Mouse (Mus musculus) neural tube, embryonic 15.5 days (tissue): ENCODE data around the gene Sox11. TPM values are rescaled to one million over a fixed set of nuclear protein-coding genes. Genes with fewer than 3 reads are reported as not detected.
A peak's percentile ranks its signal among the peaks of the same experiment; 100 is the strongest.

ENCODE experiments used
- ATAC-seq: fragments of 200-750 bp; cut with Nextera tagmentation; 2 replicates; pipeline ENCODE4 v1.8.0; 2017; ENCODE audit warnings: mild to moderate bottlenecking, moderate TSS enrichment, moderate library complexity; ENCODE audit not compliant: low FRiP score
- H3K27ac ChIP-seq: fragments of 300-500 bp; sonication (generic); replicated peaks from 2 replicates; pipeline ENCODE4 v1.5.1; 2015; ENCODE audit warnings: mild to moderate bottlenecking, inconsistent platforms
- H3K27me3 ChIP-seq: fragments of 300-500 bp; sonication (generic); replicated peaks from 2 replicates; pipeline ENCODE4 v1.6.1; 2015; ENCODE audit warnings: inconsistent platforms
- H3K36me3 ChIP-seq: fragments of 300-500 bp; sonication (generic); 2 replicates; pipeline ENCODE4 v1.6.1; 2015; ENCODE audit warnings: inconsistent platforms
- H3K4me1 ChIP-seq: fragments of 300-500 bp; sonication (generic); 2 replicates; pipeline ENCODE4 v1.6.1; 2015; ENCODE audit warnings: inconsistent platforms
- H3K4me2 ChIP-seq: fragments of 300-500 bp; sonication (generic); 2 replicates; pipeline ENCODE4 v1.6.1; 2015; ENCODE audit warnings: inconsistent platforms, mild to moderate bottlenecking, moderate library complexity
- H3K4me3 ChIP-seq: fragments of 300-500 bp; sonication (generic); replicated peaks from 2 replicates; pipeline ENCODE4 v1.5.1; 2015; ENCODE audit warnings: mild to moderate bottlenecking, inconsistent platforms
- H3K9ac ChIP-seq: fragments of 300-500 bp; sonication (generic); replicated peaks from 2 replicates; pipeline ENCODE4 v1.6.1; 2015; ENCODE audit warnings: mild to moderate bottlenecking, inconsistent platforms
- H3K9me3 ChIP-seq: fragments of 300-500 bp; sonication (generic); replicated peaks from 2 replicates; pipeline ENCODE4 v1.6.1; 2016; ENCODE audit warnings: inconsistent platforms
- WGBS: fragments of 180-500 bp; shearing (Covaris S2); methylation state at CpG from one replicate; pipeline ENCODE4 v1.1.7; 2015; ENCODE audit warnings: mixed read lengths; 5-methylcytosine and 5-hydroxymethylcytosine counted together
- polyA plus RNA-seq: library from polyadenylated mRNA; unstranded; fragments of >200 nt; fragmentation: Nextera tagmentation; extraction: Ambion mirVana; gene quantifications from 2 replicates; pipeline ENCODE4 v1.2.1, GENCODE M21; 2015

Gene Sox11
- 156 and 197 TPM in 2 replicates for polyA plus RNA-seq

GRCm38 (mm10) chr12:27341871-27342690 is at the start of gene Sox11:
Sox11 (minus strand) TSS chr12:27342574.
- peak; percentile 21 for ATAC-seq
- Histone ChIP-seq H3K9me3 (no peaks in the 10 kb centered on the region), H3K27me3 (no peaks in the 10 kb centered on the region), H3K4me2 (peak within 1 kb of the TSS; percentile 70), H3K27ac (peak within 1 kb of the TSS; percentile 99), H3K36me3 (no peaks in the 10 kb centered on the region), H3K9ac (peak within 1 kb of the TSS; percentile 94), H3K4me3 (peak within 1 kb of the TSS; percentile 96), H3K4me1 (peaks cover 5% of the 10 kb centered on the region)
- under 1% methylated on average over 91 of the region's 95 CpGs for WGBS

- no peak overlapping the region for H3K9ac ChIP-seq
- no peak for ATAC-seq
- WGBS: 24% methylated on average over 7 of the region's 7 CpGs
Measured at GRCm38 (mm10) chr12:27391652-27392305, 49.4 kb upstream of the Sox11 start.

GRCm38 (mm10) chr12:27390439-27390838 is 48.1 kb upstream of the Sox11 start:
- no peak for ATAC-seq
- H3K4me1 ChIP-seq: no peaks in the 10 kb centered on the region
- no peak overlapping the region for H3K9ac ChIP-seq
- no peak overlapping the region for H3K27ac ChIP-seq
- H3K4me2 ChIP-seq: no peak overlapping the region
- WGBS: 62% methylated on average over 3 of the region's 3 CpGs
- H3K27me3 ChIP-seq: no peaks in the 10 kb centered on the region
- H3K4me3 ChIP-seq: no peak overlapping the region
- H3K36me3 ChIP-seq: no peaks in the 10 kb centered on the region
- no peaks in the 10 kb centered on the region for H3K9me3 ChIP-seq

More at GRCm38 (mm10) chr12:27391652-27392305, 49.4 kb upstream of the Sox11 start:
- no peaks in the 10 kb centered on the region for H3K9me3 ChIP-seq
- H3K4me1 ChIP-seq: no peaks in the 10 kb centered on the region
- H3K36me3 ChIP-seq: no peaks in the 10 kb centered on the region
- no peak overlapping the region for H3K4me2 ChIP-seq
- no peaks in the 10 kb centered on the region for H3K27me3 ChIP-seq
- H3K4me3 ChIP-seq: no peak overlapping the region
- H3K27ac ChIP-seq: no peak overlapping the region

GRCm38 (mm10) chr12:27389429-27389828 is 47.1 kb upstream of the Sox11 start:
- H3K9ac ChIP-seq: no peak overlapping the region
- H3K36me3 ChIP-seq: no peaks in the 10 kb centered on the region
- no peaks in the 10 kb centered on the region for H3K4me1 ChIP-seq
- no peak overlapping the region for H3K4me2 ChIP-seq
- H3K9me3 ChIP-seq: no peaks in the 10 kb centered on the region
- H3K27ac ChIP-seq: no peak overlapping the region
- no peak overlapping the region for H3K4me3 ChIP-seq
- ATAC-seq: no peak
- no peaks in the 10 kb centered on the region for H3K27me3 ChIP-seq

GRCm38 (mm10) chr12:27372505-27372904 is 30.1 kb upstream of the Sox11 start:
- no peak overlapping the region for H3K27ac ChIP-seq
- WGBS: 82% methylated on average over 3 of the region's 3 CpGs
- no peaks in the 10 kb centered on the region for H3K9me3 ChIP-seq
- H3K4me2 ChIP-seq: no peak overlapping the region
- no peaks in the 10 kb centered on the region for H3K27me3 ChIP-seq
- no peak overlapping the region for H3K4me3 ChIP-seq
- no peaks in the 10 kb centered on the region for H3K36me3 ChIP-seq
- ATAC-seq: no peak
- no peak overlapping the region for H3K9ac ChIP-seq
- H3K4me1 ChIP-seq: no peaks in the 10 kb centered on the region

GRCm38 (mm10) chr12:27370756-27371155 is 28.4 kb upstream of the Sox11 start:
- Histone ChIP-seq H3K9ac (no peak overlapping the region), H3K4me1 (no peaks in the 10 kb centered on the region), H3K4me3 (no peak overlapping the region), H3K9me3 (no peaks in the 10 kb centered on the region), H3K36me3 (no peaks in the 10 kb centered on the region), H3K27ac (no peak overlapping the region), H3K4me2 (no peak overlapping the region), H3K27me3 (no peaks in the 10 kb centered on the region)
- 73% methylated on average over 2 of the region's 2 CpGs for WGBS
- ATAC-seq: no peak

- H3K27ac ChIP-seq: no peak overlapping the region
- H3K36me3 ChIP-seq: no peaks in the 10 kb centered on the region
- H3K4me1 ChIP-seq: peaks cover 13% of the 10 kb centered on the region; the same call in 1 of the 2 replicates
- H3K27me3 ChIP-seq: no peaks in the 10 kb centered on the region
- H3K4me2 ChIP-seq: no peak overlapping the region
- no peak overlapping the region for H3K4me3 ChIP-seq
- no peak for ATAC-seq
- H3K9ac ChIP-seq: no peak overlapping the region
- WGBS: 90% methylated on average over 2 of the region's 2 CpGs
- no peaks in the 10 kb centered on the region for H3K9me3 ChIP-seq
Measured at GRCm38 (mm10) chr12:27367476-27367875, 25.1 kb upstream of the Sox11 start.

- no peaks in the 10 kb centered on the region for H3K27me3 ChIP-seq
- peak overlapping the region; percentile 48 for H3K4me2 ChIP-seq
- H3K27ac ChIP-seq: peak overlapping the region; percentile 58
- H3K4me3 ChIP-seq: peak overlapping the region; percentile 9; the same call in 1 of the 2 replicates
- H3K36me3 ChIP-seq: no peaks in the 10 kb centered on the region
- no peaks in the 10 kb centered on the region for H3K9me3 ChIP-seq
- peak; percentile 76 for ATAC-seq
- WGBS: 12% methylated on average over 16 of the region's 16 CpGs
- peaks cover 13% of the 10 kb centered on the region; the same call in 1 of the 2 replicates for H3K4me1 ChIP-seq
- H3K9ac ChIP-seq: 0 out of 2 replicates have a peak overlapping the region, but pooled peaks have one; percentile 14
Measured at GRCm38 (mm10) chr12:27363840-27364640, 21.7 kb upstream of the Sox11 start.

GRCm38 (mm10) chr12:27357076-27357637 is 14.8 kb upstream of the Sox11 start:
- Histone ChIP-seq H3K36me3 (no peaks in the 10 kb centered on the region), H3K9me3 (no peaks in the 10 kb centered on the region), H3K4me1 (peaks cover 14% of the 10 kb centered on the region), H3K27ac (peak overlapping the region; percentile 65), H3K9ac (peak overlapping the region; percentile 6; the same call in 1 of the 2 replicates), H3K4me2 (peak overlapping the region; percentile 17), H3K4me3 (no peak overlapping the region), H3K27me3 (no peaks in the 10 kb centered on the region)
- 10% methylated on average over 12 of the region's 12 CpGs for WGBS
- peak; percentile 74 for ATAC-seq

- Histone ChIP-seq H3K4me2 (no peak overlapping the region; the same call in 1 of the 2 replicates), H3K9ac (no peak overlapping the region; the same call in 1 of the 2 replicates), H3K27me3 (no peaks in the 10 kb centered on the region), H3K4me1 (peaks cover 14% of the 10 kb centered on the region), H3K27ac (0 out of 2 replicates have a peak overlapping the region, but pooled peaks have one; percentile 65), H3K4me3 (no peak overlapping the region), H3K36me3 (no peaks in the 10 kb centered on the region), H3K9me3 (no peaks in the 10 kb centered on the region)
- 43% methylated on average over 5 of the region's 5 CpGs for WGBS
- ATAC-seq: no peak
Measured at GRCm38 (mm10) chr12:27356571-27356970, 14.2 kb upstream of the Sox11 start.
